Mouse (Mus musculus) MN1 (cell line): ENCODE results near the gene Il16.
A peak's percentile ranks its signal among the peaks of the same experiment; 100 is the strongest.

Experiments used
- DNase-seq: peaks from one replicate; pipeline ENCODE4 v3.0.0-alpha.2; 2016; ENCODE audit warnings: low spot score

Gene Il16

DNA sequence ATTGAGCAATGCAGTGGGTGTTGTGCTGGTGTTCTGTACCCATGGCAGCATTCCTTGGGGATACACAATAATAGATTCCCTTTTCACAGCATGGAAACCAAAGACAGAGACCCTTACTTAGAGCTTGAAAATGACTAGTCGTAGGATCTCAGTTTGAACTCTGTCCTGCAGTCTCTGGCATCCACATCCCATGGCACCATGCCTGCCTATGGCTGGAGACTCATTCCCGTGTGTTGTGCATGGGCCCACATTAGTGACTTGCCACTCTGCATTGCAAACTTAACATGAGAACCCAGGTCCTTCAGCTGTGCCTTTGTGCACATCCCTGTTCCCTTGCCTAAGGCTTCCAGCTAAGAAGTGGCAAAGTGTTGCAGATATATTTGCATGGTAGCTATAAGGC, 100.8 kb downstream of the Il16 start:
- no peak for DNase-seq

DNA sequence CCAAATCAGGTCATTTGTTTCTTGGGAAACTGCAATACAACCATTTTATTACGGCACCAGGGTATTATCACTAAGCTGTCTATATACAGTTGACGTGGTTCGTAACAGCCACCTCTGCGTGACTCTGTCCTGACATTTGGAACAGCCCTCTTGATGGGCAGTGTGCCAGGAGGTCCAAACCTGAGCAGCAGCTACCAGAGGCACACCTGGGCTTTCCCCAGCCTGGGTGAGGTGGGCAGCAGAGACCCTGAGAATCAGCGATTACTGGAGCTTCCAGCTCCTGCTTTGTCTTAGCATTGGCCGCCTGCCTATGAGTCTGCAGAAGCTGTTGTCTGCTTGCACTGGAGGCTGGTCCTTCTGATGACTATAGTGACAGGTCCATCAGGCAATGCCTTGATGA, 101.9 kb downstream of the Il16 start:
- DNase-seq: no peak

DNA sequence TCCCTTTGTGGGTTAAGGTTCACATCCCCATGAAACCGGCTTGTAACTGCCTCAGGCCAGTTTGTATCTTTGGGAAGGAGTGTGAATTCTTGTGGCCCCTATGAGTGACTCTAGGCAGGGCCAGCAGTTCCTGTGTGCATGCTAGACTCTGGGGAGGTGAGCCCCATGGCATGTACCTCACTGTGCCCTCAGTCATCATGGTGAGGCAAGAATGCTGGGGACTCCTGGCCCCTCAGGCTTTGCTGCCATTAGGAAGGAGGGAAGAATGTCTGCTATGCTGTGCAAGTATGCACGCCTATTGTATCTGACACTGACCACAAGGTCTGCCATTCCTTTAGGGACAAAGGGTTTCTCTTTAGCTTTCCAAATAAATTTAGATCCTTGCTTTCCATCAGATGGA, 104.4 kb downstream of the Il16 start:
- no peak for DNase-seq

DNA sequence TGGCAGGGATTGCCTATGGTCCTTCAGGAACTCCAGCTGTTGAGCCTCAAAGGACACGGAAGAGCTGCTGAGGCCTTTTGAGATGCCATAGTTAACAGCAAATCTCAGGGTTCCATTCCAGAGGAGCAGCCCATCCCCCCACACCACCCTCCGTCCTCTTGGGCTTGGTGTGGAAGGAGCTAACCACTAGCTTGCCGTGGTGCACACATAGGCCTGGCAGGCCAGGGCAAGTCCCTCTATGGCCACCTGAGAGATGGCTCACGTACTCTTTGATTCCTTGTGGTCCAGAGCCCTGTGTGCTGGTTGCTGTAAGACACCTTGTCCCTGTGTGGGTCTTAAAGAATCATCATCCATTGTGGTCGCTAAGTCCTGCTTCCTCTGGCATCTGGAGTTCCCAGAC, 104.9 kb downstream of the Il16 start:
- no peak for DNase-seq

DNA sequence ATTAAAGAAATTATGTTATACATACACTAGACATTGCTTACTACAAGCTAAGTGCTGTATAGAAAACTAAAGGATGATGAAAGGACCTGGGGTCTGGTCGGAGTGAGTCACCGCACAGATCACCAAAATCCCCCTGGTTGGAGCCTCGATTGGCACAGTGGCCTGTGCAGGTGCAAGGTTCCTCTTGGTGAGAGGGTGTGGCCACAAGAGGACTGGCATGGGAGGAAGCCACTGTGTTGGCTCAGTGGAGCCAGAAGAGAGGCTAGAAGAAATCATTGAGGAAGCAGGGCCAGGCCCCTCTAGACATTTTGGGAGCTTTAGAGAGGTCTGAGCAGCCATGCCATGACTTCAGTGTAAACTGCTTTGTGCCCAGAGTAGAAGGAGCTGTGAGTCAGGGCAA, 106.4 kb downstream of the Il16 start:
- no peak for DNase-seq

DNA sequence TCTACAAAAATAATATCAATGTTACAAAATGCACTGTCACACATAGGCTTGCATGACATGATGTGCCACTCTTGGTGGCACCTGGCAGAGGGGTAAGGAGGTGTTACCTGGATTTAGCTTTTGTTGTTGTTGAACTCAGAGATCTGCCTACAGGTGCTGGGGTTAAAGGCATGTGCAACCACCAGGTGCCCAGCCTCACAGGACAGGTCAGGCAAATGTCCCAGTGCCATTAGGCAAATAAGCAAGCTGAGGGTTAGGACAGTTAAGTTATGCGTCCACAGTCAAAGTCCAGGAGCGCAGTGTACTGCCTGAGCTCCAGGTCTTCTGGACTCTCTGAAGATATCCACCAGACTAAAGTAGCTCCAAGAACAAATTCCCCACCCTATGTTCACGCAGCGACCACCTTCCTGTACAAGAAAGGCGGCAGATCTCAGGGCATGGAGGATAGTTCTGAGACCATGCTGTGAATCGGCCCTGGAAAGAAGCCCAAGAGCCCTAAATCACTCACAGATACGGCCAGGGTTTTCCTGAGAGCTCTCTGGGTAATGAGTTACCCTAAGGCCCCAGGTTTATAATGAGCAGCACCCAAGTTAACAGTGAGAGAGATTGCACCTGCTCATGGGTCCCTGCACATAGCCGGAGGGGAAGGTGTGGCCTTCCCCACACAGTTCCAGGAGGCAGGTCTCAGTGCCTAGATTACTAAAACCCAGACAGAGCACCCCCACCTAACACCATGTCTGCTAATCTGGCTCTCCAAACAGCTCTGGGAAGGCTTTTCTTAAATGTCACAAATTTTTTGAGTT, 107.5 kb downstream of the Il16 start:
- DNase-seq: no peak

DNA sequence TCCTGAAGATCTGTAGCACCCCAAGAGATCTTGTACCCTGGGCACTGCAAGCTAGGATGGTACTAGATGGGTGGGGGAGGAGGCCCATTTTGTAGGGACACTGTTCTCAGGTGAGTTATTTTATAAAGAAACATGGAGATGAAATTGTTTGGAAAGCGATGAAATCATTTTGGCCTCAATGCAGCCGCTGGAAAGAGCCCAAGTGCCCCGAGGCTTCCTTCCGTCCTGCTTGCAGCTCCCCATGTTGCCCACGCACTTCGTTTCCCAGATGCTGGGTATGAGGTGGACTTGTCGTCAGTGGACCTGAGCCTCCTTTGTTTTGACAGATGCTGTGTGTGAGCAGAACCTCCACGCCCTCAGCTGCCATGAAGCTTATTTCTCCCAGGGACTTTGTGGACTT, 109.1 kb downstream of the Il16 start:
- DNase-seq: no peak

DNA sequence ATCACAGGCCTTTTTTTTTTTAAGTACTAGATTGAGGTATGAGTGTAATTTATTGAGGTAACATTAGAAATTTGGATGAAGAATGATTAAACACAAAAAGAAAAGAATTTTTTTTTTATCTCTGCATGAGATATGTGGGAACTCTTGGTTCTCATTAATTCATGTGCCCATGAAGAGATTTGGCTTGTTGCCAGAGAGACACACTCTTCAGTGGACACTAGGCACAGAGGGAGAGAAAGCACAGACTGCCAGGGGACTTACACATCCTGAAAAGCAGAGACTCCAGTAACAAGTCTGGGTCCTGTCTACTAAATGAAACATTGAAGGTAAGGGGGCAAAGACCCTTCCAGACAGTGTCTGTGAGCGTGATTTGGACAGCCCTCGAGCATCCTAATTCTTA, 109.8 kb downstream of the Il16 start:
- no peak for DNase-seq

DNA sequence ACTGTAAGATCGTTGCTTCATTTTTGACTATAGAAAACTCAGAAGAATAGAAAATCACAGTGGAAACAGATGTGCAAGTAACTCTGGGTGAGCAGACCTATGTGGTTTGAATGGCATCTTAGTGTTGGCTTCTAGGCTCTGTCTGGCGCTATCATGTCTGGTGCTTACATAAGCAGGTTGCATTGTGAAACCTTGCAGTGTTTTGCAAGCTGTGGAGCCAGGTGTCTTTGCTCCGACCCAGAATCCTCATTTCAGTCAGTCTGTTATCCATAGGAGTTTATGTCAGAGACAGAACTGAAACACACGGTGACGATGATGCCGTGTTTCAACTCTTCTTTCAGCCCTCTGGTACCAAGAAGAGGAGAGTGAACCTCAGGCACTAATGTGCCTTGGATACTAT, 111.7 kb downstream of the Il16 start:
- DNase-seq: no peak

DNA sequence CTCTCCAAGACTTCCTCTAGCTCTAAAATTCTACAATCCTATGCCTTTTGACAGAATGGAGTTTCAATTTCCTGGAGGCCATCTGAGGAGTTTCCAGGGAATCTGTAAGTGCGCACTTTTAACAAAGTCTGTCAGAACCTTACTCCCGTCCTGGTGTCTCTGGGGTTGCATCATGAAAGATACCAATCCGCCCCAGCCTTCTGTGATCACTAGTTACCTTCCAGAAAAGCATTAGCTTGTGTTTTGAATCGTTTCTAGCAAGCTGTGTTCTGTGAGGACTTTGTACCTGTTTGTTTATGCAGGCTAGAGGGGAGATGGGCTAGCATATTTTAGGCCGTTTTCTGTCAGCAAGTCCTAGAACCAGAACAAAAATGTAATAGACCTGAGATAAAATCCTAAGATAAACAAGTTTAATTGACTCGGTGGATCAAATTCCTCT, 112.8 kb downstream of the Il16 start:
- DNase-seq: no peak

DNA sequence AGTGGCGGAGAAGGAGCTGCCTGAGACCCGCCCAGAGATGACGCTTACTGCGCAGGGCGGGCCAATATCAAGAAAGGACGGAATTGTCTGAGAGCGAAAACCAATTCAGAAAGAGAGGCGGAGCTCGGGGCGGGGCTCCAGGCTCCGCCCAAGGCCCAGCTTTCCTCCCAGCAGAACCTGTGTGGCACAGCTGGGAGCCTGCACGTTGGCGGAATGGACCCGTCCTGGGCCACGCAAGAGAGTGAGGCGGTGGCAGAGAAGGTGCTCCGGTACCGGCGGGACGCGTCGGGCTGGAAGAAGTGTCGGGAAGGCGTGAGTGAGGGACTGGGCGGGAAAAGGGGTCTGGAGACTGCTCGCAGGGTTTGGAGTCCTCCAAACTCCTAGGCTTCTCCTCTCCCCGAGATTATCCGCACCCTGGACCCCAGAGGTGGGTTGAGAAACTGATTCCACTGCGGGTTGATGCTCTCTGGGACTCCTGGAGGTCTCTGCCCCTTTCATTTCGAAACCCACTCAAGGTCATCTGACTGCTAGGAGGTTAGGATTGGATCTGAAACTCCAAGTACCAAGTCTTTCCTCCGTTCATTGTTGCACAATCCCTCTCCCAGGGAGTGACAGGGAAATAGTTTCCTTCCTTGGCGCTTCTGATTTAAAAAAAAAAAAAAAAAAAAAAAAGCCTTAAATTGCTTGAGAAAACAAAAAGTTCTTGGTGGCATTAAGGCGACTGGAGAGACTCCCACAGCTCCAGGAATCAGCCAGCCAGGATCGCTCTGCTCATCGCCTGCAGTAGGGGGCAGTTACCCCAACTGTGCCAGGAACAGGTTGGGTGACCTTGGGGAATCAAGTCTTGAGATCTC, 113.5 kb downstream of the Il16 start, which contains the start of gene Stard5:
TSS of gene Stard5 (plus strand) at position 132 of the 854 bp plus-strand sequence.
- DNase-seq: peak; percentile 89

DNA sequence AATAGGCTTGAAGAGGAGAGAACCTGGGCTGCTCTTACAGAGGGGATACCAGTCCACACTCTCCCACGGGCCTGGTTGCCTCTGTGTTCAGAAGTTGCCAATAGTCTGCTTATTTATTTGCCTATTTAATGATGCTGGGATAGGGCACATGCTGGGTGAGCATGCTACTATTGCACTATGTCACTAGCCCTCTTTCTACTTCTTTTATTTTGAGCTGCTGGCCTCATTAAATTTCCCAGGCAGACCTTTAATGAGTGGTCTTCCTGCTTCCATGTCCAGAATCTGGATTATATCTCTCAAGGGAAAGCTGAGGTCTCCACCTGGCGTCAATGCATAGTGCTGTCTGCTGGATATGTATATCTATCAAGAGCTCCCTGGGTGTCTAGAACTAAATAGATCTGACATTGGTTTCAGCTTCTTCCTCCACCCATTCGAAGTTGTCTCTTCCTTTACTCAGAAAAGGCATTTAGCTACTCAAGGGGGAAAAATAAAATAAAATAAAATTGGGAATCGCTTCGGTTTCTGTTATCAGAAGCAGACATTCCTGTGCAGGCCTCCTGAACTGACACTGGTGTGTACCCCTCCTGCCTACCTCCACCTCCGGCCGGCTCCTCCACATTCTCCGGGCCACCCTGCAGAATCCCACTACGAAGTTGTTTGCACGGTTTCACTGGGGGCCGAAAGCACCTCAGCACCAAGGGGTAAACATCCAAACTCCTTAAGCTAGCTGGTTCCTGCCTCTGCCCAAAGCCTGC, 114.3 kb downstream of the Il16 start:
- DNase-seq: peak; percentile 22

DNA sequence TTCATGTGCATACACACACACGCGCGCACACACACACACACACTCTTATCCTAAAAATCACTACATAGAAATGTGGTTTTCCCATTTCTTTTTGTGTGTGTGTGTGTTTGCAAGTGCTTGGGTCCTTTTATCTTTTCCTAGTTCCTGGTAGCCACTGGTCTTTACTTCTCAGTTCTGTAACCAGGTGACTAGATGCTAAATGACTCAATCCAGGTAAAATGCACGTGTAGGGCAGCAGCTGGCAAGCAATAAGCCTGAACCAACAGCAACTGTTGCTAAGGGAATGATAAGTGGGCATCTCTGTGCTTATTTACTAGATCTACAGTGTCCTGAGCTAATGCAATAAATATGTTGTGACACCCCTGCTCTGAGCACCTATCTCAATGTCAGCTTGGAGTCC, 118.2 kb downstream of the Il16 start:
- no peak for DNase-seq

DNA sequence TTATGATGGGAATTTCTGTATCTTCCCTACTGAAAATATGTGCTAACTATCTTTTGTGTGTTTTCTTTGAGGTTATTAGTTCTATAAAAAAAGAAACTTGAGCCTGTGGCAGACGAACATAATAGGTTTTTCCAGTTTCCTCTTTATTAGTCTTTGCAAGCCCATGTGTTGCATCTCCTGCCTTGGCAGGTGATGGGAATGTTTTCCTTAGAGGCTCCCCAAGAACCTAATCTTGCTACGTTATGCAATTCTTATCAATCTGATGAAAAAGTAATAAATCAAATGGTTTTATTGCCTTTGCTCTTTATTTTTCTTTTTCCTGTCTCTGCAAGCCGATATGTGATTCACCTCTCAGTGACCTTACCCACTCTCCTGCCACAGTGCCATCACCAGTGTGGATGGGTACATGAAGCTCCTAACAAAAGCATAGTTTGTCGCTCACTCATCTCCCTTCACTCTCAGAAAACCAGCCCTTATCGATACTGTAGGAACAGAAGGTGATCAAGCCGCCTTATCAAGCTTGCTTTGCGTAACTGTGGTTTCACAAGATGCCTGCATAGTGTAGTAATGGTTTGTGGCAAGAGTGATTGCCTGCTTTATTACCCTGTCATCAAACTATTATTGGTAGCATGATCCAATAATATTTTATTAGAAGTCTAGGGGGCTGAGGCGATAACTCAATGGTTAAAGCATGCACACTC, 118.8 kb downstream of the Il16 start:
- no peak for DNase-seq

DNA sequence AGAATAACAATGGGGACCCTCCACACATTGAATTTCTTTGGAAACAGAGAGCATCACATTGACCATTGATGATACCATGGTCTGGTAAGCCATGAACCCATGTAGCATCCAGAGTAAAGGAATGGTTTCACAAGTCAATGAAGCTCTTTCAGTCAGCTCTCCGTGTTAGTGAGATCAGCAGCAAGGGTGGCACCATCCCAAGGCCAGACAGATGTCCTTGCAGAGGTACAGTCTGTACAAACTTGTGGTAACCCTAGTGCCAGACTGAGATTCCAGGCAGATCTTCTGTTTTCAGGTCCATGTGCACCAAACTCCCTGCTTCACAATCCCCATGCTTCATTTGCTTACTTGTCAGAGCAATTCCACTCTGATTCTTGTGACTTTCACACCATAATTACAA, 121.5 kb downstream of the Il16 start:
- DNase-seq: no peak

DNA sequence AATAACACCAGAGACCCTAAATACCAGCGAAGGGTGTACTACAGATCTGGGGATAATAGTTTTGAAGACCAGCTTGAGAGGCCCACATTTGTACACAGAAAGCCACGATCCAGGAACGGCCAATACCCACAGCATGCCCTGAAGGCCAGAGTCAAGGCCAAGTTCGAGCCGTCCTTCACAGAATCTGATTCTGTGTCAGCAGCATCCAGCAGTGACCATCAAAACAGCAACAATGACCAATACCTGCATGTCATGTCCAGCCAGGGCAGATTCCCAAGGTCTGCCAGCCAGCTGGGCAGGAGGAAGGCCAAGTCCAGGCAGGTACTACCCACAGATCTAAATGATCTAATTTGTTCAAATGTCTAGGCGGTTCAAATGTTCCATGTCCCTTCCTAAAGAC, 122.9 kb downstream of the Il16 start:
- no peak for DNase-seq

DNA sequence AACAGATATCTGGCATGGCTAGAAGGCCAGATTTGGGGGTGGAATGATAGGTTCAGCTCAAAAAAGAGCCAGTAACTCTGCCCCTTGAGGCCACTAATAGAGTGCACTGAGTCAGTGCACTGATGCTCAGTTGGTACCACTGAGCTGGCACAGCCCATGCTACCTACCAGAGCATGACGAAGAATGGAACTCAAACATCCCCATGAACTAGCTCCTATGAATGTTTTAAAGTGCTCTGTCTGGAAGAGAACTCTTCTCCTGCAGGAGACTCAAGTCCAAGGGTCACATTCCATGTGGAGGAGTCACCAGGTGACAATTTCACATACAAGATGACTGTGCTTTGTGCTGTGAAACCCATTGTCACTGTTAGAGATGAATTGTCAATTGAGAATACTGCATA, 126.8 kb downstream of the Il16 start:
- DNase-seq: no peak

DNA sequence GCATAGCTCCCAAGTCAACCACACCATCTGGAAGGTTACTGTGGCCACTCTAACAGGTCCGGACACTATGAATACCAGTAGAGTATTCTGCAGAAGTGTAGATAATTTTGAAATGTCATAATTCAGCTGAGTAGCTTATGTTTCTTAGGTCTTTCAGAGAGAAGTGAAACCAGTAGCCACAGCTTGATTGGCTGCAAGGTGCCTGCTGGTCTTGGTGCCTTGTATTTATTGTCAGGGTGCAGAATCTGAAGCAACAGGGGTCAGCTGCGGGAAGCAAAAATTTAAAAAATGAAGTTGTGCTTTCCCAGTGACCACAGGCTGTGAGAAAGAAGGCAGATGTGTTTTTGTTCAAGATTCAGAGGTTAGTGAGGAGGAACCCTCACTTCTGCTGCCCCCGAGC, 129.3 kb downstream of the Il16 start:
- no peak for DNase-seq

DNA sequence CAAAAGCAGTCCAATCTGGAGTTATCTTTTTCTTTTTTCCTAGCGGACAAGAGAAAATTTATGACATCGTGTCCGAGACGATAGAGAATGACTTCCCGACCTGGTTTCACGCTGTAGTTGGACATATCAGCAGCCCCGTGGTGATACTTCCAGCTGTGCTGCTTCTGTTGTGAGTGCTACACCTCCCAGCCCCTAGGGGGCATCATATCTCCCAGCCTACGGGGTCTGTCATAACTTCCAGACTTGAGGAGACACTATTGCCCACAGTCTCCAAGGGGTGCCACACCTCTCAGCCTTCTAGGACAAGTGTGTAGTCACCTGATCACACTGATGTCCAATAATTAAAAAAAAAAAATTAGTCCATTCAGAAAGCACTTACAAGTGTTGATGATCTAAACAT, 129.7 kb downstream of the Il16 start:
- no peak for DNase-seq

DNA sequence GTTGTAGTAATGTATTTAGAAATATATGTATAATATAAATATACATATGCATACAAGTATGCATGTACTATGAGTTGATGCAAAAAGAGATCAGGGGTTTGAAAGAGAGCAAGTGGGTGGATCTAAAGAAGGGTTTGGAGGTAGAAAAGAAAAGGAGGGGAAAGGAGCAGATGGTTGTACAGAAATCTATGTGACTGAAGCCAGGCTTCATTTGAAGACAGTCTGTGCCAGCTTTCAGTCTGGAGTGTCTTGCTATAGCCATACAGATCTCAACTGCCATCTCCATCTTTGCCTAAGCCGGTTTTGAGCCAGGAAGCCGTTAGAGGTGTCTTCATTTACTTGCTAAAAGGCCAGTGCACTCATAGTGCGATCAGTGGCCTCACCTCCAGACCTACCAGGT, 130.3 kb downstream of the Il16 start:
- no peak for DNase-seq

DNA sequence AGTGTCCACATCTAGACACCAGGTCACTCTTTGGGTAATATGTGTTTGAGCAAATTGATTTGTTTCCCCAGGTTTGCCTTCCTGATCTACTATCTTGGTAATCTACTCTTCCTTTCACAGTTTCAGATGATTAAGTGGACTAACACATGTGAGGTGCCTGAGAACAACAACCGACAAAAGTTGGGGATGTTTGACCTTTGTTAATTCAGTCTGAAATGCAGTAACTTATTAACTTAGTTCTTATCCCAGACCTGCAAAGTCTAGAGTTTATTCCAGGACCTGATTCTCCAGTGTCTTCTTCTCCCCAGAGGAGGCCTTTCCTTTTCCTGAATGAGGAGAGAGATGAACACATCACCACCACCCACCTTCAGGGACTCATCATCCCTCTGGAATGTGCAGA, 133.6 kb downstream of the Il16 start:
- no peak for DNase-seq

DNA sequence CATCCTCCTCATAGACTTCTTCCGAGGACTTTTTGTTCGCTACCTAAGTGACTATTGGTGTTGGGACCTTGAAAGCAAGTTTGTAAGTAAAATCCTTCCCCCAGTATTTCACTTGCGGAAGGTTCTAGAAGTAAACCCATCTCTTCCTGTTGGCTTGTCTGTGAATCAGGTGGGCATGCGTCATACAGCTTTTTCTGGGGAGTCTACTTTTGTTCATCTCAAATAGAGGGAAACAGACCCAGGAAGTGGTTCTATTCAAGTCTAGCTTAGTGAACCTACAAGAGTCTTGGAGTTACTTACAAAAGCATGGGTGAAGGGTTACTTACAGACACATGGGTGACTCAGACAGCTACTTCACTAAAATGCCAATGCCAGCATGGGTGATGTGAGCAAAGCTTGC, 135.6 kb downstream of the Il16 start:
- DNase-seq: no peak
